Mouse (Mus musculus) layer of hippocampus, postnatal 14 days (tissue): ENCODE data around the gene Smurf1. TPM values are rescaled to one million over a fixed set of nuclear protein-coding genes. Genes with fewer than 3 reads are reported as not detected.

Source experiments
- DNase-seq, 2 experiments: peaks; one replicate each; pipeline ENCODE4 v3.0.0; 2021 to 2022; ENCODE audit warnings: low spot score in 2 of 2, mixed read lengths in 1 of 2
- total RNA-seq, 2 experiments: library from RNA; stranded (reverse); gene quantifications; 2 replicates each; pipeline ENCODE4 v1.2.3; 2021

The Smurf1 gene
- total RNA-seq, 2 experiments from 2014 or later, result 39.0 to 39.7 TPM

GRCm38 (mm10) chr5:144958271-144958670 is 7.4 kb downstream of the Smurf1 start:
- no peak for DNase-seq

GRCm38 (mm10) chr5:144954432-144954831 is 11.2 kb downstream of the Smurf1 start:
- DNase-seq, result no peak

DNA sequence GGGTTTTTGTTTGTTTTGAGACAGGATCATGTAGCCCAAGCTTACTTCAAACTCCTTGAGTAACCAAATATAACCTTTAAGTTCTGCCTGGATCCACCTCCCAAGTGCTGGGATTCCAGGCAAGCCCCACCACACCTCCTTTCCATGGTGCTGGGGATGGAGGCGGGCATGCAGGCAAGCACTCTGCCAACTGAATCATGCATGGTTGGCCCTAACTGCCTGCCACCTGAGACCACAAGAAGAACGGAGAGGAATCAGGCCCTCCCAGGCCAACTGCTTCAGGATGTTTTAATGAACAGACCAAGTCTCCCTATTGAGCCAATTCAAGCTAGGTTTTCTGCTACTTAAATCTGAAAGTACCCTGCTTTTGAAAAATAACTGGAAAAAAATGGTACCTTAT is 13.1 kb downstream of the Smurf1 start:
- no peak for DNase-seq

GRCm38 (mm10) chr5:144950428-144951051 is 15.1 kb downstream of the Smurf1 start:
- no peak for DNase-seq

- DNase-seq, result no peak
Measured at GRCm38 (mm10) chr5:144949856-144950255, 15.8 kb downstream of the Smurf1 start.

GRCm38 (mm10) chr5:144948422-144948821 is 17.2 kb downstream of the Smurf1 start:
- DNase-seq, result no peak

DNA sequence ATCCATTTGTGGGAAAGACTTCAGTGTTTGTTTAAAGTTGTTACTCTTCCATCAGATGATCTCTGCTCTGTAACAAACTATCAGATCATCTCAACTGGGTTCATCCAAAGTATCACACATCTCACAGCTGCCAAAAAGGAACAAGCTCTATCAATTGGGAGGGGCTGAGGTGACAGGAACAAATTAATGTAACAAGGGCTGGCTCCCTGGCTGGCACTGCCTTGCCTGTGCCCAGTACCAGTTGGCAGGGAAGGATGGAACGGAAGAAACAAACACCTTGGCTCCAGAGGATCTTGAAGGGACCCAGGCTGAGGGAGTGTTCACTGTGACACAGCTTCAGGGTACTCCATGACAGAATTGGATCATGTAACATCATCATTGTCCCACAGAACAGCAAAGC is 17.6 kb downstream of the Smurf1 start:
- no peak for DNase-seq

GRCm38 (mm10) chr5:144946032-144946431 is 19.6 kb downstream of the Smurf1 start:
- peak in 1 of 2 experiments; percentile 65 for DNase-seq

DNA sequence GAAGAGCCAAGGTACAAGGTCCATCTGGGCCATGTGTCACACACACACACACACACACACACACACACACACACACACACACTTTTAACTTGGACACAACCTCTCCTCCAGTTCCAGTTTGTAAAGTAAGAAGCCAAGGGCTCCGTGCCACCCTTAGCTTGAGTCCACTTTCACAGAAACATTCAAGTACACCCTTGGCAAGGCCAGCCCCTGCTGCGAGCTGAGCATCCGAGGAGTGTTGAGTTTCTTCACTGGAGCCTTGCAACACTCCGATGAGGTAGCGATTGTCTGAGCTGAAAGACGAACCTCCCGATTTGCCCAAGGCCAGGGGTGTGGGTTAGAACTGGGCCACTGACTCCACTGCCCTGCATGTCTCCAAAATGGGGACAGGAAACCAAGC is 20.7 kb downstream of the Smurf1 start:
- DNase-seq, result no peak

DNA sequence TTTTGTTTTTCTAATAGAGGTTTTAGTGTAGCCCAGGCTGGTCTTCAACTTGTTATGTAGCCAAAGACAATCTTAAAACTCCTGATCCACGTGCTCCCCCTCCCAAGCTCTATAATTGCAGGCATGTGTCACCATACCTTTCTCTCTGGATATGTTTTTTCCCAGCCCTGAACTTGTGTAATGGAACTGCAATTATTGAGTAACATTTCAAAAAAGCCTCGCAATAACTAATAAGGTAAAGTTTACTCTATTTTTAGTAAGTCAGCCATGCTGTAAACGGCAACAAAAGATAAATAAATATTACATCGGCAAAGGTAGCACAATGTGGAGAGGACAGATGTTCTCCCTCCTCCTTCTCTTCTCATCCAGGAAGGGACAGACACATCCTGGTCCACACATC is 21.3 kb downstream of the Smurf1 start:
- DNase-seq, result no peak

- no peak for DNase-seq
Measured at GRCm38 (mm10) chr5:144943346-144943745, 22.3 kb downstream of the Smurf1 start.

DNA sequence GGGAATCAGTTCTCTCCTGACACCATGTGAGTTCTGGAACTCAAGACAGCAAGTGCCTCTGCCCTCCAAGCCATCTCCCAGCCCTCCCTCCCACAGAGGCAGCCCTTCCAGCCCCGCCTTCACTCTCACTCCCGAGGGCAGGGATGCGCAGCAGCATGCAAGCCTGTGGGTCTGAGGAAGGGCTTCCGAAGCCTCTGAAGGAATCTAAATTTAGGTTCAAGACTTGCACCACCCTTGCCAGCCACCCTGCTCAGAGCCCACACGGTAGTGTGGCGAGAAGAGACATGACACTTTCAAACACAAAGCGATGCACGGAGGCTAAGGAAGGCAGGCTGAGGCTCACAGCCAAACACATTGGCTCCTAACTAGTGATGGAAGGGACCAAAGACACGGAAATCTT is 23.2 kb downstream of the Smurf1 start:
- no peak for DNase-seq

- no peak for DNase-seq
Measured at GRCm38 (mm10) chr5:144940904-144941303, 24.7 kb downstream of the Smurf1 start.

GRCm38 (mm10) chr5:144937304-144937703 is 28.3 kb downstream of the Smurf1 start:
- no peak for DNase-seq

DNA sequence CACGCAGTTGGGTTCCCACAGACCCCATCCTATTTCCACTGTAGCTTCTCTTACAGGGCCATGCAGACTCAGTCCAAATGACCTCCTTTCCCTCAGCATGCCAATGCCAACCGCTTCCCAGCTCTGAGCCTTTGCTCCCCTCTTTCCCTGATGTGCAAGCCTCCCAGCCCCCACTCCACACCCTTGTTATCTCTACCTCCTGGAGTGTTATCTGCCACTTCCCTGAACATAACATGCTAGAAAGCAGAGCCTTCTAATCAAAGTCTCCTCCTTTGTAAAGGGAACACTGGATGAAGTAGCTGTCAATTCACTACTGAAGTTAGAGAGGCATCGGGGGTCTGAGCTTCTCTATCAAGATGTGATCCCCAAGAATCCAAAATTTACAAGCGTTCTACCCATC is 32.2 kb downstream of the Smurf1 start:
- no peak for DNase-seq

DNA sequence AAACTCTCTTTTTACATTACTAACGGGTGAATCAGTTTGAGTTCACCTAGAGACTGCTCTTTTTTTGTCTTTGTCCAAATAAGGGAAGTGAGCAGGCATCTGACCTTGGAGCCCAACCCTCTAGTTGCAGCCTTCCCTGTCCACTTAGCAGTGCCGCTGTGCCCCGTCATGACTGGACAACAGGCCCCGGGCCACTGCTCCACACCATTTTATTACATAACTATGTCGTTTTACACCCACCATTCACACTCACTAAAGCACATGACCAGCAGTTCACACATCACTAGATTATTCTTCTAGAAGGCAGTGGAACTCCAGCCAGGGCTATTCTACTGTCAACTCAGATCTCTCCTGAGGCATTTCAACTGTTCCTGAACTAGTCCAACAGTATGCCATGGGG is 33.8 kb downstream of the Smurf1 start:
- DNase-seq, result no peak

- no peak for DNase-seq
Measured at GRCm38 (mm10) chr5:144928856-144929713, 36.6 kb downstream of the Smurf1 start.

- DNase-seq, result no peak
Measured at GRCm38 (mm10) chr5:144926275-144926674, 39.4 kb downstream of the Smurf1 start.

- DNase-seq, result peak in 1 of 2 experiments; percentile 64
Measured at GRCm38 (mm10) chr5:144923351-144923750, 42.3 kb downstream of the Smurf1 start.

DNA sequence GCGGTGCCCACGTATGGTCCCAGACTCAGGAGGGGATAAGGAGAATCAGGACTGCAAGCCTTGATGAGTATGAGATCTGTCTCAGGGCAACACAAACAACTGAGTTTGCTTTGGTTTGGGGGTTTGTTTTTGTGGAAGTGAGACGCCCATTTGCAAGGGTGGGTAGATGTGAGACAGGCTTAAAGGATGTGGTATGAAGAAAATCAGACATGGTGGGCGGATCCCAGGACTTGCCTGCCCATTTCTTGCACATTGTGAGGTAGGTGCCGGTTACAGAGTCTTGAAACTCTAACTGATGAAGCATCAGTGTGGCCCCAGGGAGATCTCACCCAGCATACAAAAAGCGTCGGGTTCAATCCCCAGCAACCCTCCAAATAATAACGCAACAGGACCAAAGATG is 45.9 kb downstream of the Smurf1 start:
- no peak for DNase-seq

DNA sequence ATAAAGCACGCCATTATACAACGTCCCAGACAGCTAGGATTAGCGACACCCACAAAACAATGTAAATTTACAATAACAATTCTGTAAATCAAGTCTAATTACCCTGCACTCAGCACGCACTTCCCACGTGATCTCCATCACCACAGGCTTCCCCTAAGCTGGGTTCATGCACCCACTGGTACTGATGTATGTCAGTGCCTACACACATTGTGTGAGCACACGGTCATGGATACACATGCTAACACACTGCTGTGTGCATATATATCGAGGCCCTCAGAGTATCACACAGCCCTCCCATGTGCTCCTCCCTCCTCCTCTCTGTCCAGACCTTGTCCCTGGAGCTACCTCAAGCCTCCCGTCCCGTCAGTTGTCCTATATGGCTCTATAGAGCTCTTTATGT is 46.5 kb downstream of the Smurf1 start:
- DNase-seq, result no peak

DNA sequence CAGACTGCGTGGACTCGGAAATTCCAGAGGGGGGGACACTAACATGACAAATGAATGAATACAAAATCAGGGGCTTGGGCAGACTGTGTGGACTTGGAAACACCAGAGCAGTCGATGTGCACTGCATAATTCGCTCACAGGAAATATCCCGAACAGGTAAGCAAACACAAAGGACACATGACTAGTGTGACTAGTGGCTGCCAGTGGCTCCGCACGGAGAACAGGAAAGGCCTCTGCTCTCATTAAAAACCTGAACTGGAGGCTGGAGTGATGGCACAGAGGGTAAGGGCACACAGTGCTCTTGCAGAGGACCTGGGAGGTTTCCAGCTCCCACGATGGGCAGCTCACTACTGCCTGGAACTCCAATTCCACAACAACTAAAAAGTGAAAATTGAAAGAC is 47.4 kb downstream of the Smurf1 start:
- no peak for DNase-seq

DNA sequence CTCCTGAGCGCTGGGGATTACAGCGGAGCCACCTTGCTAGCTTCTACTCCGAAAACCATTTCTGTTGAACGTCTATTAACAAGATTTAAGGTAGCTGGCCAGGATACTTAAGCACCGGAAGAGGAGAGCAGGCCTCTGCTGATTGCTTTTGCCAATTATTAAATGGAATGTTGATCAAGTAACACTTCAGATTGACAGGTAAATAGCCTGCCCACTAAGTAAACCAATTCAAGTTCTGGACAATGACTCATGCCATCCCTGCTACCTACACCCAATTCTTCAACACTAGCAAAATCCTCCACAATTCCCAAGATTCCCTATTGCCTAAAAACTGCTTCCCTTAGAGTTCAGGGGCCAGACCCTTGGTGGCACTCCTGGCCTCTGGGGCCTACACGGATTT is 48.5 kb downstream of the Smurf1 start:
- no peak for DNase-seq
